Mouse (Mus musculus) G1E (cell line): Measurements from ENCODE around the gene Dlgap1. TPM values are rescaled to one million over a fixed set of nuclear protein-coding genes. Genes with fewer than 3 reads are reported as not detected.

ENCODE experiments used
- ATAC-seq: 2 replicates; pipeline ENCODE4 v1.8.0; 2016; ENCODE audit warnings: mild to moderate bottlenecking; ENCODE audit not compliant: insufficient number of reproducible peaks, poor library complexity, low FRiP score, severe bottlenecking; ENCODE audit errors: extremely low read depth
- DNase-seq: peaks from one replicate; pipeline ENCODE4 v3.0.0; 2012; ENCODE audit warnings: low spot score
- H3K27me3 ChIP-seq: 2 replicates; pipeline ENCODE4 v1.6.1; 2012; ENCODE audit warnings: mild to moderate bottlenecking, low read length, inconsistent platforms; ENCODE audit not compliant: insufficient read depth
- H3K36me3 ChIP-seq: replicated peaks from 2 replicates; pipeline ENCODE3; 2012; ENCODE audit warnings: mild to moderate bottlenecking, inconsistent platforms
- H3K4me1 ChIP-seq: 2 replicates; pipeline ENCODE4 v1.6.1; 2012; ENCODE audit warnings: low read depth, low read length, inconsistent platforms, mixed read lengths; ENCODE audit not compliant: insufficient read depth
- H3K4me3 ChIP-seq: 2 replicates; pipeline ENCODE4 v1.5.1; 2012; ENCODE audit warnings: low read depth, mild to moderate bottlenecking, inconsistent platforms, low read length, moderate library complexity, mixed read lengths
- H3K9me3 ChIP-seq: replicated peaks from 2 replicates; pipeline ENCODE4 v1.6.1; 2012; ENCODE audit warnings: inconsistent platforms
- CTCF ChIP-seq: IDR thresholded peaks from 2 replicates; pipeline ENCODE4 v1.5.1; 2012; ENCODE audit warnings: low read depth, low read length, inconsistent platforms, mixed read lengths
- GATA1 ChIP-seq: IDR thresholded peaks from 2 replicates; pipeline ENCODE4 v1.6.1; 2012; ENCODE audit warnings: borderline replicate concordance, low read length, inconsistent platforms, mixed read lengths
- GATA2 ChIP-seq: IDR thresholded peaks from 2 replicates; pipeline ENCODE4 v1.6.1; 2012; ENCODE audit warnings: low read depth, low read length, inconsistent platforms, borderline replicate concordance
- POLR2AphosphoS5 ChIP-seq: IDR thresholded peaks from 2 replicates; pipeline ENCODE4 v1.6.1; 2012; ENCODE audit warnings: low read depth, low read length, inconsistent platforms; ENCODE audit not compliant: insufficient replicate concordance
- TAL1 ChIP-seq: conservative IDR thresholded peaks from 2 replicates; pipeline ENCODE4 v1.6.1; 2012; ENCODE audit warnings: low read depth, low read length, inconsistent platforms, mixed read lengths
- polyA plus RNA-seq: library from polyadenylated mRNA; stranded (reverse); fragments of >175 nt; gene quantifications from 2 replicates; pipeline ENCODE4 v1.2.3, GENCODE M21; 2012
- total RNA-seq, 2 experiments: library from RNA; stranded (forward) in 1 of 2; stranded (reverse) in 1 of 2; fragments of 200-1000 nt in 1 of 2; fragments of >200 nt in 1 of 2; fragmentation: Nextera tagmentation in 1 of 2; gene quantifications; 2 replicates each; pipeline ENCODE4 v1.2.3; 2014 to 2017

The Dlgap1 gene
- total and polyA plus RNA-seq, 3 experiments: 0.22 TPM; not detected in 2

DNA sequence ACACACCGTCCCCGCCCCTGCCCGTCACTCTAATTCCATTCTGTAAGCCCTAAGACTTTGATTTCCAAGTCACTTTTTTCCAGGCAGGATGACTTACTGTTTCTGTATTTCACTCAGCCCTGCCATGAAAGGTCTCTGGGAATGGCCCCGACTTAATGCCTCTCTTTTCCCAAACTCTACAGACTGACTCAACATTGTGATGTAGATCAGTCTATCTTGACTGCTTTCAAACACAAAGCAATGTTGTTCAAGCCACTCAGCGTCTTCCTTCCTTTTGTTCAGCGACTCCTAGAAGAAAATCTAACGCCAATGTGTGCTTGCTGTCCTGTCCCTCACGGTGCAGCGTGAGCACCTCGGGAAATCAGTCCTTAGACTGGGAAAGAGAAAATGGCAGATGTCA lies 434.9 kb downstream of the Dlgap1 start:
- H3K27me3 ChIP-seq: no peaks in the 10 kb centered on the region
- no peak for ATAC-seq
- no peak for DNase-seq
- no peaks in the 10 kb centered on the region for H3K36me3 ChIP-seq
- no peak overlapping the region for H3K4me3 ChIP-seq
- TF ChIP-seq TAL1: no peak
- no peak for TF ChIP-seq GATA2
- TF ChIP-seq GATA1: no peak
- TF ChIP-seq CTCF: no peak
- no peak for TF ChIP-seq POLR2AphosphoS5
- no peaks in the 10 kb centered on the region for H3K4me1 ChIP-seq
- peaks cover 40% of the 10 kb centered on the region for H3K9me3 ChIP-seq

DNA sequence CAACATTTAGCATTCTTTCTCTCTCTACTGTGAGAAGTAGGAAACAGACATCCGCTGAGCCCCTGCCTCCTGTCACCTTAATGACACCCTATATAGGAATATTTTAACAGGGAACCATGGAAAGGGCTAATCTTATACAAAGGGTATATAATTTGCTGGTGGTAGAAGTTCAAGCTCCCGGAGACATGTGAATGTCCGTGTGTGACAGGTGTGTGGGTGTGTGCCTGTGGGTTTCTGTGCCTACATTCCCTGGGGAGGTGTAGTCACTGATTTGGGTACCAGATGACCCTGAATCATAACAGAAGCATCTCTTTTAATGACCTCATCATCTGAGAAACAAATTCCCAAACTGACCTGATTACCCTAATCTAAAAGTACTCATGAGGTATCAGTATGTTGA lies 445.3 kb downstream of the Dlgap1 start:
- DNase-seq: no peak
- no peak for TF ChIP-seq TAL1
- no peak for TF ChIP-seq CTCF
- TF ChIP-seq POLR2AphosphoS5: no peak
- no peaks in the 10 kb centered on the region for H3K4me1 ChIP-seq
- no peak for ATAC-seq
- H3K27me3 ChIP-seq: no peaks in the 10 kb centered on the region
- H3K4me3 ChIP-seq: no peak overlapping the region
- peaks cover 29% of the 10 kb centered on the region for H3K9me3 ChIP-seq
- H3K36me3 ChIP-seq: no peaks in the 10 kb centered on the region

DNA sequence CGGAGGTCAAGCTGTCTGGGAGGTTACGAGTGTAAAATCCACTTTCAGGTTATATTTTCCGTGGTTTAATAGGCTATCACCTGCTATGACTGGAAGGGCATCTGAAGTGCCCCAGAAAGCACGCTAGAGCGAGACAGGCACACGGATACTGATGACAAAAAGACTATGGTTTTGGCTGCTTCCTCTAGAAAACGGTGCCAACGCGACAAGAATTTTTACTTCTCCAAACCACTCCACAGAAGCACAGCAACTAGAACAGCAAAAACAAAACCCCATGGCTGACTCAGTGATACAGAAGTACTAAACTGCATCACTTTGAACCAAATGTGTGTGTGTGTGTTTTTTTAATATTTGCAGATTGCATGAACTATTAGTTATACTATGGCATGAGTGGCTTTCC lies 459.0 kb downstream of the Dlgap1 start:
- Histone ChIP-seq H3K27me3 (no peaks in the 10 kb centered on the region), H3K4me1 (no peaks in the 10 kb centered on the region), H3K36me3 (no peaks in the 10 kb centered on the region), H3K4me3 (no peak overlapping the region), H3K9me3 (peaks cover 33% of the 10 kb centered on the region)
- TF ChIP-seq CTCF (no peak), GATA2 (no peak), TAL1 (no peak), GATA1 (no peak), POLR2AphosphoS5 (no peak)
- DNase-seq (no peak), ATAC-seq (no peak)

DNA sequence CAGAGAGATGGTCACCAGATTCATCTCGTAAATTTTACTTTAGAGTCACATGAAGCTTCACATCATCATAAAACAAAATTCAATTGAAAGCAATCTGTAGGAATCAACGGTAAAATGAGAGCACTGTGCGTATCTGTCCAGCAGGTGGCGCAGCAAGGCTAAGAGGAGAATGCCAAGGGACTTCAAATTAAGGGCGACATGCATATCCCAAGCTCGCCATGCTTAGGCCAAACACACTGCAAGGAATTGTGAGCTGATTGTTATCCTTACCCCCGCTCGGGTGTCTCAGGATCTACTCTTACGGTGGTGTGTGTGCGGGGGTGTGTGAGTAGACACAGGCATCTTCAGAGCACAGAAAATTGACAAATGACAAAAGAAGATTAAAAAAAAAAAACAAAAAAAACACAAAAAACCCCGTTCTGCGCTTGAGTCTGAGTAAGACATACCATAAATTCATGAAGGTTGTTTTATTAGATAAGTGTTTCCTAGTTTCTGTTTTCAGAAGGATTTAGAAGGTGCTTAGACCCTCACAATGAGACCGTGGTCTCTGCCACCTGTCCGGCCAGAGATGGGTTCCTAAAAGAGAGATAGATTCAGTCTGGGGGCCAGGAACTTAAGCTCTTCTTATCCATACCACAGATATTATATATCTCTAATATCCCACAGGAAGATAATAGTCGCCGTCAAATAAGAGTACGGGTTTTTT lies 461.0 kb downstream of the Dlgap1 start:
- H3K4me1 ChIP-seq: no peaks in the 10 kb centered on the region
- TF ChIP-seq GATA1: no peak
- TF ChIP-seq POLR2AphosphoS5: no peak
- TF ChIP-seq CTCF: no peak
- TF ChIP-seq GATA2: no peak
- TF ChIP-seq TAL1: no peak
- no peak for ATAC-seq
- no peak for DNase-seq
- no peaks in the 10 kb centered on the region for H3K27me3 ChIP-seq
- no peak overlapping the region for H3K4me3 ChIP-seq
- no peaks in the 10 kb centered on the region for H3K36me3 ChIP-seq
- peaks cover 25% of the 10 kb centered on the region for H3K9me3 ChIP-seq

DNA sequence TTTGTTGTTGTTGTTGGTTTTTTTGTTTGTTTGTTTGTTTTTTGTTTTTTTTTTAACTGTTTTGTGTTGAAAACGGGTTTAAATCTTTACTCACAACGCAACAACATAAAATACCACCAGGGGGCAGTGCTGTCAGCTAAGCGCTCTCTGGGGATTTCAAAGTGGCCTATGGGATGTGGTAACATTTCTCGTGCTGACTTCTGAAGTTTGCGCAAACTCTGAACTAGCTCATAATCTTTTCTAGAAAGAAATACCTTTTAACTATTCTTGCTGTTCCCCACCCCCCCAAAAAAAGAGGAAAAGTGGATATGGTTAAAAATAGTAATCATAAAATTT lies 461.5 kb downstream of the Dlgap1 start:
- no peak for DNase-seq

DNA sequence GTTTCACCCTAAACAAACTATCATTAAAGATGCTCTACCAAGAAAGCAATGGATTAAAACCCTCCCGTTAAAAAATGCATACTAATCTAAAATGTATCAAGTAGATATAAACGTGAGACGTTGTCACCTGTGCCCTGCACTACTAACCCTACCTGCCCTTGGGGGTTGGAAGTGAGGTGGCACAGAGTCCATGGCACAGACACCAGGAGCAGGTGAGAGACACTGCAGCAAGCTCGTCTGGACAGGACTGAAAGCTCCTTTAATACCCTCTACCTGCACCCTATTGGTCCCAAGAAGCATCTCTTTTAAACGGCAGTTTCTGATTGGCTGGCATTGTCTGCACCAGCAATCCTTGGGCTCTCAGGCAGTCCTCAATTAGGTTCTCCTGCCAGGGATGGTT lies 464.0 kb downstream of the Dlgap1 start:
- Histone ChIP-seq H3K4me1 (no peaks in the 10 kb centered on the region), H3K9me3 (peaks cover 32% of the 10 kb centered on the region), H3K27me3 (no peaks in the 10 kb centered on the region), H3K36me3 (no peaks in the 10 kb centered on the region), H3K4me3 (no peak overlapping the region)
- DNase-seq (no peak), ATAC-seq (no peak)
- TF ChIP-seq GATA2: no peak
- TF ChIP-seq GATA1: no peak
- no peak for TF ChIP-seq TAL1
- TF ChIP-seq POLR2AphosphoS5: no peak
- TF ChIP-seq CTCF: no peak

More for the DNA sequence above, 461.5 kb downstream of the Dlgap1 start:
- no peak overlapping the region for H3K4me3 ChIP-seq
- no peaks in the 10 kb centered on the region for H3K4me1 ChIP-seq
- peaks cover 25% of the 10 kb centered on the region for H3K9me3 ChIP-seq
- ATAC-seq: no peak
- H3K27me3 ChIP-seq: no peaks in the 10 kb centered on the region
- TF ChIP-seq GATA1 (no peak), CTCF (no peak), POLR2AphosphoS5 (no peak), GATA2 (no peak), TAL1 (no peak)
- H3K36me3 ChIP-seq: no peaks in the 10 kb centered on the region

DNA sequence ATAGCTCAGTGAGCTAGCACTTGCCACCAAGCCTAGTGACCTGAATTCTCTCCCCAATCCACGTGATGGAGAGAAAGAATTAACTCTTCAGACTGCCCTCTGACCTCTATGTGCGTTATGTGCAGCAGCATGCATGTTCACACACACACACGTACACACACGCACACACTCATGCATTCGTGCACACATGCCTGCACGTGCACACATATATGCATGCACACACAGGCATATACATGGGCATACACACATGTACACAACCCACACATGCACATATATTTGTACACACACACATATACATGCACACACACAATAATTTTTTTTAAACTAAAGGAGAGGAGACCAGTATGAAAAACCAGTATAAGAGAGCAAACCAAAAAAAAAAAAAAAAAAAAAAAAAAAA lies 465.7 kb downstream of the Dlgap1 start:
- DNase-seq: no peak
- Histone ChIP-seq H3K36me3 (no peaks in the 10 kb centered on the region), H3K9me3 (peaks cover 31% of the 10 kb centered on the region), H3K27me3 (no peaks in the 10 kb centered on the region), H3K4me1 (no peaks in the 10 kb centered on the region), H3K4me3 (no peak overlapping the region)
- no peak for ATAC-seq
- no peak for TF ChIP-seq CTCF
- TF ChIP-seq POLR2AphosphoS5: no peak
- TF ChIP-seq GATA1: no peak
- TF ChIP-seq GATA2: no peak
- TF ChIP-seq TAL1: no peak
